Mouse (Mus musculus): ENCODE data around the gene Aknad1. TPM values are rescaled to one million over a fixed set of nuclear protein-coding genes. Genes with fewer than 3 reads are reported as not detected.

The Aknad1 gene
- total and polyA plus RNA-seq, 3 experiments: not detected

GRCm38 (mm10) chr3:108788455-108788794 lies 49.0 kb downstream of the Aknad1 start:
- Histone ChIP-seq H3K36me3 (replicated peaks in 1 of 2; ENCODE audit: control insufficient read depth in 1 of 2, insufficient read depth in 1 of 2, low read length in 1 of 2) (peaks cover 7 to 20% of the 10 kb centered on the region in 2 experiments), H3K27me3 (replicated peaks) (no peaks in the 10 kb centered on the region), H3K4me2 (ENCODE audit: insufficient read depth, low read depth, poor library complexity, severe bottlenecking) (no peak overlapping the region), H3K9me3 (replicated peaks; ENCODE audit: low read length) (peaks cover 17% of the 10 kb centered on the region), H3K79me2 (replicated peaks; ENCODE audit: control insufficient read depth, extremely low read depth, insufficient read depth, poor library complexity, severe bottlenecking) (no peaks in the 10 kb centered on the region), H3K4me1 (ENCODE audit: control insufficient read depth in 1 of 2, insufficient read depth in 2 of 2) (no peaks in the 10 kb centered on the region), H3K9ac (ENCODE audit: insufficient read depth, low read depth) (no peak overlapping the region), H3K27ac (ENCODE audit: insufficient read depth, low read depth) (no peak overlapping the region), H3K4me3 (replicated peaks in 1 of 3; ENCODE audit: low read depth in 2 of 3, low read length in 2 of 3, poor library complexity in 1 of 3) (no peak overlapping the region)
- in situ Hi-C loops (cut with MboI; ENCODE audit: low pct_ligation_motif_present, low pct_unique_long_range_greater_than_20kb, low sequenced_read_pairs) (loop anchor here (25.0 kb wide), 1 partner anchor 376 kb away; the partner anchor contains the start of gene Celsr2), dilution Hi-C loops (cut with MboI; ENCODE audit: extremely low pct_ligation_motif_present, extremely low pct_unique_long_range_greater_than_20kb, low sequenced_read_pairs) (no loop called here)
- TF ChIP-seq UBTF (IDR thresholded peaks at IDR 0.05; ENCODE audit: low read depth, low read length) (no peak), CHD1 (IDR thresholded peaks at IDR 0.05; ENCODE audit: low read depth, low read length) (no peak), POLR2A (IDR thresholded peaks at IDR 0.05; ENCODE audit: low read depth, low read length) (no peak), ZNF384 (IDR thresholded peaks at IDR 0.05; ENCODE audit: low read depth, low read length) (no peak), USF1 (IDR thresholded peaks at IDR 0.05; ENCODE audit: low read depth, low read length) (no peak)
- no peak for DNase-seq (ENCODE audit: extremely low read depth)

- no peak overlapping the region for H3K4me3 ChIP-seq (replicated peaks in 1 of 3; ENCODE audit: low read depth in 2 of 3, low read length in 2 of 3, poor library complexity in 1 of 3)
- H3K4me1 ChIP-seq (ENCODE audit: control insufficient read depth in 1 of 2, insufficient read depth in 2 of 2): peaks cover 3 to 5% of the 10 kb centered on the region in 2 experiments; a peak in 3 of 4 replicates
- H3K27ac ChIP-seq (ENCODE audit: insufficient read depth, low read depth): no peak overlapping the region
- H3K4me2 ChIP-seq (ENCODE audit: insufficient read depth, low read depth, poor library complexity, severe bottlenecking): no peak overlapping the region
- H3K9me3 ChIP-seq (replicated peaks; ENCODE audit: low read length): peaks cover 15% of the 10 kb centered on the region
- H3K27me3 ChIP-seq (replicated peaks): no peaks in the 10 kb centered on the region
- no peak for TF ChIP-seq E2F4 (IDR thresholded peaks at IDR 0.05; ENCODE audit: insufficient replicate concordance, low read depth, low read length)
- no peak for TF ChIP-seq GABPA (IDR thresholded peaks at IDR 0.05; ENCODE audit: insufficient replicate concordance, low read depth, low read length)
- no peak for TF ChIP-seq HCFC1 (IDR thresholded peaks at IDR 0.05; ENCODE audit: low read depth, low read length)
- TF ChIP-seq TBP (conservative IDR thresholded peaks at IDR 0.05; ENCODE audit: low read depth, low read length): no peak
- TF ChIP-seq MAX (IDR thresholded peaks at IDR 0.05; ENCODE audit: low read length): no peak
- no peak for TF ChIP-seq CTCF (conservative IDR thresholded peaks at IDR 0.05 in 1 of 2, IDR thresholded peaks at IDR 0.05 in 1 of 2; ENCODE audit: low read depth in 2 of 2, low read length in 2 of 2)
- TF ChIP-seq MAZ (IDR thresholded peaks at IDR 0.05; ENCODE audit: low read depth, low read length): no peak
- no peak for TF ChIP-seq ZMIZ1 (IDR thresholded peaks at IDR 0.05; ENCODE audit: low read depth, low read length)
- dilution Hi-C loops (cut with MboI; ENCODE audit: extremely low pct_ligation_motif_present, extremely low pct_unique_long_range_greater_than_20kb, low sequenced_read_pairs) (no loop called here), in situ Hi-C loops (cut with MboI; ENCODE audit: low pct_ligation_motif_present, low pct_unique_long_range_greater_than_20kb, low sequenced_read_pairs) (loop anchor here (25.0 kb wide), 1 partner anchor 377 kb away; the partner anchor contains the start of gene Celsr2)
- no peak for DNase-seq (ENCODE audit: extremely low read depth)
- peaks cover 11 to 24% of the 10 kb centered on the region in 2 experiments for H3K36me3 ChIP-seq (replicated peaks in 1 of 2; ENCODE audit: control insufficient read depth in 1 of 2, insufficient read depth in 1 of 2, low read length in 1 of 2)
- no peak overlapping the region for H3K9ac ChIP-seq (ENCODE audit: insufficient read depth, low read depth)
- no peaks in the 10 kb centered on the region for H3K79me2 ChIP-seq (replicated peaks; ENCODE audit: control insufficient read depth, extremely low read depth, insufficient read depth, poor library complexity, severe bottlenecking)
Observed at GRCm38 (mm10) chr3:108789299-108789698, 49.8 kb downstream of the Aknad1 start.

- H3K9me3 ChIP-seq (replicated peaks; ENCODE audit: low read length): peaks cover 4% of the 10 kb centered on the region
- in situ Hi-C loops (cut with MboI; ENCODE audit: low pct_ligation_motif_present, low pct_unique_long_range_greater_than_20kb, low sequenced_read_pairs) (loop anchor here (25.0 kb wide), 1 partner anchor 378 kb away; the partner anchor contains the start of gene Celsr2), dilution Hi-C loops (cut with MboI; ENCODE audit: extremely low pct_ligation_motif_present, extremely low pct_unique_long_range_greater_than_20kb, low sequenced_read_pairs) (no loop called here)
- no peak overlapping the region for H3K4me3 ChIP-seq (replicated peaks in 1 of 3; ENCODE audit: low read depth in 2 of 3, low read length in 2 of 3, poor library complexity in 1 of 3)
- DNase-seq (ENCODE audit: extremely low read depth): no peak
- H3K4me2 ChIP-seq (ENCODE audit: insufficient read depth, low read depth, poor library complexity, severe bottlenecking): no peak overlapping the region
- H3K4me1 ChIP-seq (ENCODE audit: control insufficient read depth in 1 of 2, insufficient read depth in 2 of 2): peaks cover 6 to 16% of the 10 kb centered on the region in 2 experiments
- no peak overlapping the region for H3K27ac ChIP-seq (ENCODE audit: insufficient read depth, low read depth)
- H3K79me2 ChIP-seq (replicated peaks; ENCODE audit: control insufficient read depth, extremely low read depth, insufficient read depth, poor library complexity, severe bottlenecking): no peaks in the 10 kb centered on the region
- H3K9ac ChIP-seq (ENCODE audit: insufficient read depth, low read depth): no peak overlapping the region
- H3K27me3 ChIP-seq (replicated peaks): no peaks in the 10 kb centered on the region
- TF ChIP-seq MXI1 (IDR thresholded peaks at IDR 0.05; ENCODE audit: low read depth, low read length): no peak
- TF ChIP-seq USF1 (IDR thresholded peaks at IDR 0.05; ENCODE audit: low read depth, low read length): no peak
- TF ChIP-seq POLR2AphosphoS2 (IDR thresholded peaks at IDR 0.05; ENCODE audit: low read depth, low read length): no peak
- TF ChIP-seq ZNF384 (IDR thresholded peaks at IDR 0.05; ENCODE audit: low read depth, low read length): no peak
- TF ChIP-seq TBP (conservative IDR thresholded peaks at IDR 0.05; ENCODE audit: low read depth, low read length): no peak
- no peak for TF ChIP-seq E2F4 (IDR thresholded peaks at IDR 0.05; ENCODE audit: insufficient replicate concordance, low read depth, low read length)
- TF ChIP-seq RAD21 (IDR thresholded peaks at IDR 0.05; ENCODE audit: low read depth, low read length): no peak
- TF ChIP-seq SMC3 (IDR thresholded peaks at IDR 0.05; ENCODE audit: low read depth, low read length): no peak
- peaks cover 11 to 24% of the 10 kb centered on the region in 2 experiments for H3K36me3 ChIP-seq (replicated peaks in 1 of 2; ENCODE audit: control insufficient read depth in 1 of 2, insufficient read depth in 1 of 2, low read length in 1 of 2)
Observed at GRCm38 (mm10) chr3:108790499-108790898, 51.0 kb downstream of the Aknad1 start.
